Mouse (Mus musculus): ENCODE results near the gene Rnf149.
"Not testable (repeated sequence)": the region's sequence is repeated elsewhere in the genome, so short reads cannot be mapped to it uniquely, and the experiment has no call there.

The Rnf149 gene

DNA sequence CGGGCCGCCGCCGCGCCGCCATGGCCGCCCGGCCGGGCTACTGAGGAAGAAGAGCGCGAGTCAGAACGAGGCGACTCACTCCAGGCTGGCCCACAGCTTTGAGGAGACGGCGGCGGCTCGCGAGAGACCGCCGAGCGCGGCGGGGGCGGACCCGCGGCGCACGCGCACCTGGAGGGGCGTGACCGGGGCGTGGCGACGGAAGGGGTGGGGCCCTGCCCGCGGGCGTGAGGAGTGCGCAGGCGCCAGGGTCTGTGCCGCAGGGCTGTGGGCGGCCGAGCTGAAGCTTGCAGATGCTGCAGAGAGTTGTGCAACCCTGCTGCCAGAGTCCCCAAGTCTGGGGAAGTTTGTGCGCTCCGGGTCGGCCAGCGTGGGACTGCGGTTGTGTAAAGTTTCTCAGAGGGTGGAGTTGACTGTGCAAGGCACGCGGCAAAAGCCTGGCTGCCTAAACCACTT is at the start of gene Rnf149:
Gene Rnf149 (minus strand): TSS at position 153 of the 453 bp plus-strand sequence.
- ChIA-PET POLR2A (interaction anchor here in 3 of 4 experiments (0.5 to 9.2 kb wide), 31 partner anchors 9 to 204 kb away, joined by 3 to 69 read pairs (median 4); partner anchors contain the start of gene Tbc1d8 (in 1 of the 3)), CTCF (no interaction called here)

DNA sequence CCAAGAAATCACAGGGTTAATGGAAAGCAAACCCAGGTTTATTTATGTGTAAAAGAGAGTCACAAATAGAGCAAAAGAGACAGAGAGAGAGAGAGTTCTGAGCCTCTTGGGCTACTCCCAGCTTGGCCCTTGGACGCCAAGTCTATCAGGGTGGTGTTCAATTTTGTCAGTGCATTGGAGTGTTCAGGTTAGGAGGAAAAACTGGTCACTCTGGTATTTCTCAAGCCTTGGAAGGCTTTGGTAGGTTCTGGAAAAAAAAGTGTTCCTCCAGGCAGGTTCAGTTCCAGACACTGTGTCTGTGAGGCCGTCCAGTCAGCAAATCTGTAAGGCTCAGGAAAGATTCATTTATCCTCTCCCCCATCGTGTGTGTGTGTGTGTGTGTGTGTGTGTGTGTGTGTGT is 48.3 kb upstream of the Rnf149 start:
- POLR2A ChIA-PET = interaction anchor here in 1 of 4 experiments (0.5 kb wide), 1 partner anchor 273 kb away, joined by 4 read pairs; no protein-coding TSS in a partner anchor

GRCm38 (mm10) chr1:39623729-39624128 is 46.5 kb upstream of the Rnf149 start:
- POLR2A ChIA-PET = no interaction called here
- CTCF ChIA-PET = no interaction called here

More for the DNA sequence above, 48.3 kb upstream of the Rnf149 start:
- CTCF ChIA-PET = no interaction called here

DNA sequence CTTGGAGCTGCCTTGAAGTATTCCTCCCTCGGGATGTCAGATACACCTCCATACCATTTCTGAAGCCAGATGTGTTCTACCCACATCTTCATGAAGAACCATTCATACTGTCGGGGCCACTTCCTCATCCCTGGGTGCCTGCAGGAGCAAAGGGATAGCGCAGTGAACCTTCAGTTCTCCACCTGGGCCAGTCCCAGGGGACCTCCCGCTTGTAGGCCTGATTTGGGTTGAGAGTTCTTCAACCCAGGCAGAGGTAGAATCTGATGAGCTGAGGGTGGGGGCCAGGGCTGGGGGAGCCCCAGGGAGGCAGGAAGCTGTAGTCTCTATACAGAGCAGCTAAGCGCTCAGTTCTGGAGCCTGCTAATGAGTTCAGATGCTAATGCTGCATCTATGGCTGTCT is 45.9 kb upstream of the Rnf149 start:
- CTCF ChIA-PET = interaction anchor here in 1 of 4 experiments (1.0 kb wide), 1 partner anchor 9 kb away, joined by 3 read pairs; no protein-coding TSS in a partner anchor

DNA sequence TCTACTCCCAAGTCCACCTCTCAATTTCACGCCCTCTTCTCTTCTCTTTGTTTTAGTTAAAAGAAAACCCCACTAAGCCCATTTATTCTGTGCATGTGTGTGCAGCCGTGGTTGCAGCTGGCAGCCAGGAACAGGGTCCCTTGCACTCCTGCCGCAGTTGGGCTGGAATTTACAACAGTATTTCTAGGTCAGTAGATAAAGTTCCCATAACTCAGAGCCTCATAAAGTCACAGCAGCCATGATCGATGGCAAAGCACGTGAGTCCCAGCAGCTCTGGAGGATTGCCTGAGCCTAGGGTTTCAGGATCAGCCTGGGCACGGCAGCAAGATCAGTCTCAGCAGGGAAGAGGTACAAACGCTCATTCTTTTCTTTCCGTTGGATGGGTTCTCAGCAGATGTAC is 41.3 kb upstream of the Rnf149 start:
- POLR2A ChIA-PET = interaction anchor here in 1 of 4 experiments (0.5 kb wide), 1 partner anchor 10 kb away, joined by 5 read pairs; no protein-coding TSS in a partner anchor
- CTCF ChIA-PET = no interaction called here

More for the DNA sequence above, 45.9 kb upstream of the Rnf149 start:
- POLR2A ChIA-PET = interaction anchor here in 1 of 4 experiments (0.8 to 1.3 kb wide), 2 partner anchors 37 to 46 kb away, joined by 3 read pairs; partner anchors contain the start of gene Rnf149

DNA sequence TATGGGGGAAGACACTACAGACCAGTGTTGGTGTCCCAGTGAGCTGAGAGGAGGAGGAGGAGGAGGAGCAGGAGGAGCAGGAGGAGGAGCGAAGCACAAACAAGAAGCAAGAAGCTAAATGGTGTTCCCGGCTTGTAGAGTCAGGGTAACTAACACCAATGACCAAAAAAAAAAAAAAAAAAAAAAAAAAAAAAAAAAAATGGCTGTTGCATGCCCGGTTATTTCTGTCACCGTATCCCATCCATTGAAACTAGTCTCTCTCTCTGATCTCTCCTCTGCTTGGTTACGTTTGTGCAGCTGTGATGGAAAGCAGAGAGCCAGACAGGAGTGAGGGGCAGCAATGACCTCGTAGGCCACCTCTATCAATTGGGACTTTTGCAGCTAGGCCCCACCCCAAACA is 38.3 kb upstream of the Rnf149 start:
- ChIA-PET CTCF (interaction anchor here in 2 of 4 experiments (0.6 to 0.7 kb wide), 3 partner anchors 34 to 762 kb away, joined by 3 to 8 read pairs (median 6); no protein-coding TSS in a partner anchor), POLR2A (interaction anchor here in 2 of 4 experiments (0.7 to 0.8 kb wide), 2 partner anchors 41 to 345 kb away, joined by 3 to 4 read pairs; no protein-coding TSS in a partner anchor)

DNA sequence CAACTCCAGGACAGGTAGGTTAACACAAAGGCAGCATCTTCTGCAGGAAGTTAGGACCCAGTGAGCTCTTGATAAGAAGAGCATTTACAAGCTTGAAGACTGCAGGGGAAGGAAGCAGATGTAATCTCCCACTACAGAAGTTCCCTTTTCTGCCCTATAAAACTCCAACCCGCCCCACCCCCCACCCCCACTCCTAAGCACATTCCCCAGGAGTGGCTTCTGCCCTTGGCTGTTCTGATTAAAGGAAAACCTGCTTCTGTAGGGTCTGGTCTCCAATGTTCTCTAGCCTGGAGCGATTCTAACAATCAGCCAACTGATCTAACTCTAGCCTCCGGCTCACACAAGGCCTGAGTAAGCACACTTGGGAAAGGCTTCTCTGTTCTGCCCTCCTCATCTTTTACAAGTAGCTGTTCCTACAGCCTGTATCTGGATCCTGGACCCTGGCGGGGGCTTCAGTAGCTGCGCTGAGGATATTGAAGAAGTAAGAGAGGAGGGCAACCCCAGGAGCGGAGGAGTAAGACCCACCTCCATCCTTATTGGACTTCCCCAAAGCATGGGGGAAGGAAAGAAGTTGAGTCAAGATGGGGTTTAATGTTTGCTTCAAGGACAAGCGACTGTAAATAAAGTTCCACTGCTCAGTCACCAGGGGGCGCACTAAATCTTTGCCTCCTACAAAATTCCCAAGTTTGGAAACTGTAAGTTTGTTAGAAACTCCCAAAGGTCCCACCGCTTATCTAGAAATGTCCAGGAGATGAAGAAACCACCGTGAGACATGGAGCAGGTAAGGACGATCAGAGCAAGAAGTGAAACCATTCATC is 37.5 kb upstream of the Rnf149 start:
- ChIA-PET CTCF (interaction anchor here (0.6 to 1.4 kb wide), 15 partner anchors 8 to 1947 kb away, joined by 3 to 11 read pairs (median 3); no protein-coding TSS in a partner anchor), POLR2A (interaction anchor here in 2 of 4 experiments (0.6 to 1.1 kb wide), 8 partner anchors 9 to 1082 kb away, joined by 3 to 8 read pairs (median 3); partner anchors contain the start of gene Rnf149 (in 1 of the 2))

DNA sequence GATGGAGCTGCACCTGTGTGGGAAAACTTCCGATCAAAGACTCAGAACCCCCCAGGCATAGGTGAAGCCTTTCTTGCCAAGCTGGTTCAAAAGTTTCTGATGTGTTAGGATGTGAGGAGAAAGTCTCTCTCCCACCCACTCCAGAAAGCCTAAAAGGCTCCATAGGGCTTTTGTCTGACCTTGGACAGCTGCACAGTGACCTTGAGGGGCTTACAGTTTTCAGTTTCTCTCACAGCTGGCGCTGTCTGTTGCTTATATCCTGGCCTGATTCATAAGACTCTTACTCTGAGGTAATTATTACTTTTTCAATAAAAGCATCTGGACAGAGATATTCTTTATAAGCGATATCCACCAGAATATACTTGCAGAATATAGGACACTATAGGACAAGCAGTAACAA is 35.9 kb upstream of the Rnf149 start:
- CTCF ChIA-PET = no interaction called here
- POLR2A ChIA-PET = no interaction called here

GRCm38 (mm10) chr1:39612491-39612890 is 35.3 kb upstream of the Rnf149 start:
- ChIA-PET POLR2A (no interaction called here), CTCF (no interaction called here)

GRCm38 (mm10) chr1:39608534-39608933 is 31.3 kb upstream of the Rnf149 start:
- POLR2A ChIA-PET = interaction anchor here in 1 of 4 experiments (0.7 kb wide), 1 partner anchor 259 kb away, joined by 3 read pairs; no protein-coding TSS in a partner anchor
- CTCF ChIA-PET = interaction anchor here in 1 of 4 experiments (1.3 kb wide), 1 partner anchor 112 kb away, joined by 3 read pairs; the partner anchor contains the start of gene Rfx8

- ChIA-PET CTCF (no interaction called here), POLR2A (no interaction called here)
Observed at GRCm38 (mm10) chr1:39602477-39602876, 25.3 kb upstream of the Rnf149 start.

GRCm38 (mm10) chr1:39598726-39599125 is 21.5 kb upstream of the Rnf149 start:
- ChIA-PET POLR2A (no interaction called here), CTCF (no interaction called here)

- ChIA-PET POLR2A (interaction anchor here in 1 of 4 experiments (1.0 to 1.7 kb wide), 4 partner anchors 9 to 21 kb away, joined by 3 to 6 read pairs (median 4); no protein-coding TSS in a partner anchor), CTCF (interaction anchor here in 1 of 4 experiments (0.7 kb wide), 1 partner anchor 45 kb away, joined by 3 read pairs; no protein-coding TSS in a partner anchor)
Observed at GRCm38 (mm10) chr1:39597135-39597534, 19.9 kb upstream of the Rnf149 start.

DNA sequence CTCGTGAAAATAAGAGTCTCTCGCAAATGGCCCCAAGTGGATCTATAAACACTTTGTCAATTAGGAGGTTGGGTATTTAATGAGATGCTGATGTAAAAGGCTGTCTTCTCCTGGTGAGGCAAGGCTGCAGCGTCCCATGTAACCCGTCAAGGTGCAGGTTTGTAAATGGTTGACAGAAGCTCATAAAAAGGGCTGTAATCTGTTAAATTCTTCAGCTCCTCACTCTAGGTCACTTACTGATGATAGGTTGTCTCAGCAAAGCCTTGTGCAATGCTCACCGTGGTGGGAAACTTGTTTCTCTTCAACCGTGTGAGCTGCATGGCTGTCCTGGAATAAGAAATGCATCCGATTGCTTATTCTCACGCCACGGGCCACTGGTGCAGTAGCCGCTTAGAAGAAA is 16.6 kb upstream of the Rnf149 start:
- ChIA-PET CTCF (no interaction called here), POLR2A (no interaction called here)

GRCm38 (mm10) chr1:39592090-39592489 is 14.9 kb upstream of the Rnf149 start:
- ChIA-PET CTCF (interaction anchor here in 1 of 4 experiments (0.6 kb wide), 1 partner anchor 56 kb away, joined by 3 read pairs; no protein-coding TSS in a partner anchor), POLR2A (no interaction called here)

- CTCF ChIA-PET, POLR2A ChIA-PET: not testable (repeated sequence)
Observed at GRCm38 (mm10) chr1:39591557-39591956, 14.4 kb upstream of the Rnf149 start.

DNA sequence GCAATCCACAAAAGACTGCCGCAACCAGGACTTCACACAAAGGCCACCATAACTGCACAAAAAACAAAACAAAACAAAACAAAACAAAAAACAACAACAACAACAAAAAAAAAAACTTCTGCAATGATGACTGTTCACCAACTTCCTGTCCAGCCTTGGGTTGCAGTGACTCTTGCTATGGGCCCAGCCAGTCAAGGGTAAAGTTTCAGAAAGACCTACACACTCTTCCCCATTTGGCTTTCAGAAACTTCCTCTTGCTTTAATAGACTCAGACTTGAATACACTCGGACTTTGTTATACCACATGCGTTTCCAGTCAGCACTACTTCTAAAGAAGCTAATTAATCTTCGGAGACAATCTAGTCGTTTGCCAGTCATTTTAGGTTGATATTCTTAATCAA is 13.0 kb upstream of the Rnf149 start:
- POLR2A ChIA-PET = no interaction called here
- CTCF ChIA-PET = no interaction called here

DNA sequence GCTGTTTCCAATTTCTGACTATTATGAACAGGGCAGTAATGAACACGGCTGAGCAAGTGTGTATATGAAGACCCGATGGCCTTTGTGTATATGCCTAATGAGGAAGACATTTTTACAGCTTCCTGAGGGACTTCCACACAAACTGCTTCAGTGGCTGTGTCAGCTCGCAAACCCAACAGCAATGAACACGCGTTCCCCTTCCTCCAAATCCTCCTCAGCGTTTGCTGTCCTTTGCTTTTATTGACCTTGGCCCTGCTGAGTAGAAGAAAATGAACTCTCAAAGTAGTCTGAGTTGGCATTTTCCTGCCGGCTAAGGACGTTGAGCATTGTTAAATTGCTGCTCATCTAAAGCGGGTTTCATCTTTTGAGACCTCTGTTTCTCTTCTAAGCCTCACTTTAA is 8.2 kb upstream of the Rnf149 start:
- CTCF ChIA-PET = no interaction called here
- POLR2A ChIA-PET = interaction anchor here in 1 of 4 experiments (0.5 to 1.1 kb wide), 2 partner anchors 11 to 454 kb away, joined by 3 to 5 read pairs; no protein-coding TSS in a partner anchor

- POLR2A ChIA-PET = no interaction called here
- CTCF ChIA-PET = interaction anchor here in 1 of 4 experiments (0.6 kb wide), 1 partner anchor 103 kb away, joined by 4 read pairs; no protein-coding TSS in a partner anchor
Observed at GRCm38 (mm10) chr1:39583173-39583572, 6.0 kb upstream of the Rnf149 start.

DNA sequence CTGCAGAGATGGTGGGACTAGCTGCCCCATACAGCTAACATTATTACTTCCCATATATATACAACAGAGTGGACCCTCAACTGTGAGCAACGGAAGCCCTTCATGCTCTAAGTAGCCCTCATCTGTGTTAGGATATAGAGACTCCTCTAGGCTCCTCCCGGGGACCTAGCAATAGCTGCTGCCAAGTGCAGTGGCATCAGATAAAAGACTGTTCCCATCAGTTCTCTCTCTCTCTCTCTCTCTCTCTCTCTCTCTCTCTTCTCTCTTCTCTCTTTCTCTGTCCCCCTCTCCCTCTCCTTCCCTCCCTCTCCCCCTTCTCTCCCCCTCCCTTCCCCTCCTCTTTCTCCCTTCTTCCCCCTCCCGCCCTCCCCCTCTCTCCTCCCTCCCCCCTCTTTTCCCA is 4.0 kb upstream of the Rnf149 start:
- POLR2A ChIA-PET = interaction anchor here in 1 of 4 experiments (1.2 to 9.2 kb wide), 2 partner anchors 15 to 16 kb away, joined by 3 to 69 read pairs; no protein-coding TSS in a partner anchor
- CTCF ChIA-PET = interaction anchor here in 2 of 4 experiments (0.6 to 0.7 kb wide), 2 partner anchors 83 to 268 kb away, joined by 3 to 4 read pairs; no protein-coding TSS in a partner anchor
